Mouse (Mus musculus): ENCODE data around the gene Pde4b.

DNA sequence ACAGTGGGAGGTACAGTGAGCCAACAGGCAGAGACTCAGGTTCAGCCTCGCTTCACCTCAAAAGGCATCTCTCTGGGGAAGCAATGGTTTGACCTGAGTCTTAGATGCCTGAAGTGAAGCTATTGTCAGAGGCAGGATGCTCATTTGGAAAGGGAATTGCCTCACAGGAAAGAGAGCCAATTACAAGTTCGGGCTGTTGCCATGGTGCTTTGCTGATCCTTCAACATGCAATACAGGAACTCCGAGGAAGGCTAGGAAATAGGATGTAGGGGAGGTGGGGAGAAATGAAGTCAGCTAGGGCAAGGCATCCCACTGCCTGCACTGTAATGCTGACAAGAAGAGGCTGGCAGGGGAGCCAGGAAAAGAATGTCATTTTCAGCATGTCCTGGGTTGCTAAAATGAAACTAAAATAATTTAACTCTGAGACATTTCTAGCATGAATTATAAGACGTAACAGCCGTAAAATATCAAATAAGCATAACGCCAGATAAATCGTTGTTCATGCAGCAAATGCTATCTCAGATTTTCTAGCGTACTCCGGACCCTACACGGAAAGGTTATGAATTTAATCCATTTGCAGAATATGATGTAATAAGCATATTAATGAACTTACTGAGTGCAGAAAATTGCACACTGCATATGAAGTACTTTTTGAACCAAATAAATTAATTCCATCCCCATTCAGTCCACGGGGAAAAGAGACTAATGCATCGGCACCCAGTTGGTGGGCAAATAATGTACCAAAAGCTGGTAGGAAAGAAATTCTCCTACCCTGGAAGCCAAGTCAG is 501.5 kb downstream of the Pde4b start:
- no peak for TF ChIP-seq CTCF (IDR thresholded peaks at IDR 0.05; ENCODE audit: borderline replicate concordance, insufficient read depth, low read depth, low read length)
- no peak for TF ChIP-seq POLR2A (IDR thresholded peaks at IDR 0.05; ENCODE audit: borderline replicate concordance, insufficient read depth, low read length)
